Mouse (Mus musculus) limb, embryonic 14.5 days (tissue): ENCODE results near the gene Samd8. TPM values are rescaled to one million over a fixed set of nuclear protein-coding genes. Genes with fewer than 3 reads are reported as not detected.

ENCODE experiments used
- ATAC-seq: fragments of 200-750 bp; cut with Nextera tagmentation; 2 replicates; pipeline ENCODE4 v1.8.0; 2017; ENCODE audit warnings: low read depth, moderate number of reproducible peaks, moderate TSS enrichment; ENCODE audit not compliant: low FRiP score
- DNase-seq: peaks from one replicate; pipeline ENCODE4 v3.0.0-alpha.2; 2015; ENCODE audit warnings: low spot score
- H3K27ac ChIP-seq: fragments of 300-500 bp; sonication (generic); replicated peaks from 2 replicates; pipeline ENCODE4 v1.5.1; 2014; ENCODE audit warnings: low read depth, mild to moderate bottlenecking, low read length, moderate library complexity, mixed read lengths
- H3K27me3 ChIP-seq: fragments of 300-500 bp; sonication (generic); 2 replicates; pipeline ENCODE4 v1.6.1; 2014; ENCODE audit warnings: low read length, mixed read lengths; ENCODE audit not compliant: control insufficient read depth, insufficient read depth
- H3K36me3 ChIP-seq: fragments of 300-500 bp; sonication (generic); 2 replicates; pipeline ENCODE4 v1.6.1; 2014; ENCODE audit warnings: mild to moderate bottlenecking, low read length, moderate library complexity, mixed read lengths; ENCODE audit not compliant: control insufficient read depth, insufficient read depth
- H3K4me1 ChIP-seq: fragments of 300-500 bp; sonication (generic); 2 replicates; pipeline ENCODE4 v1.6.1; 2014; ENCODE audit warnings: antibody characterized with exemption, low read length, mixed read lengths; ENCODE audit not compliant: control insufficient read depth, insufficient read depth
- H3K4me2 ChIP-seq: fragments of 300-500 bp; sonication (generic); replicated peaks from 2 replicates; pipeline ENCODE4 v1.6.1; 2014; ENCODE audit warnings: low read depth, mild to moderate bottlenecking, low read length, moderate library complexity; ENCODE audit not compliant: severe bottlenecking
- H3K4me3 ChIP-seq: fragments of 300-500 bp; sonication (generic); replicated peaks from 2 replicates; pipeline ENCODE4 v1.5.1; 2014; ENCODE audit warnings: low read length
- H3K9ac ChIP-seq: fragments of 300-500 bp; sonication (generic); 2 replicates; pipeline ENCODE4 v1.6.1; 2014; ENCODE audit warnings: mild to moderate bottlenecking, low read depth, low read length, moderate library complexity; ENCODE audit not compliant: severe bottlenecking
- H3K9me3 ChIP-seq: fragments of 300-500 bp; sonication (generic); 2 replicates; pipeline ENCODE4 v1.6.1; 2016; ENCODE audit warnings: low read length; ENCODE audit not compliant: control insufficient read depth
- POLR2A ChIP-seq: fragments of 200-500 bp; IDR thresholded peaks from 2 replicates; pipeline ENCODE4 v1.8.0; 2012; ENCODE audit warnings: inconsistent platforms, mild to moderate bottlenecking, moderate library complexity, borderline replicate concordance; ENCODE audit not compliant: insufficient read depth, insufficient read length; ENCODE audit errors: extremely low read depth
- WGBS: fragments of 180-500 bp; shearing (Covaris S2); extraction: QIAGEN DNeasy Blood & Tissue Kit; methylation state at CpG from one replicate; pipeline ENCODE4 v1.1.7; 2014; 5-methylcytosine and 5-hydroxymethylcytosine counted together
- polyA plus RNA-seq, 2 experiments: library from polyadenylated mRNA; depleted of rRNA in 1 of 2; stranded (reverse) in 1 of 2; unstranded in 1 of 2; fragments of >200 nt; fragmentation: Nextera tagmentation in 1 of 2; extraction: Ambion mirVana in 1 of 2; gene quantifications; 2 replicates each; pipeline versions ENCODE4 v1.2.1 to v1.2.3; 2012 to 2014

The Samd8 gene
- polyA plus RNA-seq, 2 experiments = 11.4 to 12.3 TPM

DNA sequence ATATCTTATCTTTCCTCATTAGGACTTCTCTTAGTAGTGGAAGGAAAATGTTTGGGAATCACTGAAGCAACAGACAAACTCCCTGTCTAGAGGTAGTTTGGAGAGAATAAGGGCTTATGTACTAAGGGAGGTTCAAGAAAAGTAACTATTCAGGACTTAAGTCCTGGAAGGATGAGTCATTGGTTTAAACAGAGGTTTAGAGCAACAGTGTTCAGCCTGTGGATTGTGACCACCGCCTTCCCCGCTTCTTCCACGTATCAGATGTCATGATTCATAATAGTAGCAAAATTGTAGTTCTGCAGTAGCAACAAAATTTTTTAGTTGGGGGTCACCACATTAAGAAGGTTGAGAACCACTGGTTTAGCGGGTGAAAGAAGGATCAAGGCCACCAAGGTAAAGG, 50.3 kb downstream of the Samd8 start:
- no peak for ATAC-seq
- no peak for DNase-seq
- Histone ChIP-seq H3K4me1 (no peaks in the 10 kb centered on the region), H3K9me3 (no peaks in the 10 kb centered on the region), H3K27ac (no peak overlapping the region), H3K27me3 (no peaks in the 10 kb centered on the region), H3K4me2 (no peak overlapping the region), H3K9ac (no peak overlapping the region), H3K36me3 (peaks cover 10% of the 10 kb centered on the region; the same call in 1 of the 2 replicates), H3K4me3 (no peak overlapping the region)
- 96% methylated on average over 4 of the region's 4 CpGs for WGBS
- no peak for TF ChIP-seq POLR2A

DNA sequence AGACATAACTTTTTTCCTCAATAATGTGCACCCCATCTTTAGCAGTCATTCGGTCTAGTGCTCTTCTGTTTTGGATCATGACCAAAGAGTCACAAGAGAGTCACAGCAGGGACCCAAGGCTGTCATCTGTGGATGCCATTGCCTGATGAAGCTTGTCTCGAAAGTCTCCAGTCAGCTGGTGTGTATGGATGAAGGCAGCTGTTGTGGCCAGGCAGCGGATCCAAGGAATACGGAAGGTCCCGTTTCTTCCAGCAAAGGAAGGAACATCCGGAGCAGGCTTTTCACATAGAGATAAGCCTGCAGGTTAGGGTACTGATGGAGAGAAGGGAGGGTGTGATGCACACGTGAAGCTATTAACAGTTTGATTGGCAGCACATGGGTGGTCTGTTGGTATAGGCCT, 51.3 kb downstream of the Samd8 start:
- Histone ChIP-seq H3K9me3 (no peaks in the 10 kb centered on the region), H3K4me1 (no peaks in the 10 kb centered on the region), H3K36me3 (peaks cover 10% of the 10 kb centered on the region; the same call in 1 of the 2 replicates), H3K9ac (no peak overlapping the region), H3K4me2 (no peak overlapping the region), H3K4me3 (no peak overlapping the region), H3K27me3 (no peaks in the 10 kb centered on the region), H3K27ac (no peak overlapping the region)
- ATAC-seq (no peak; the same call in 1 of the 2 replicates), DNase-seq (no peak)
- TF ChIP-seq POLR2A = no peak
- 75% methylated on average over 7 of the region's 7 CpGs for WGBS

DNA sequence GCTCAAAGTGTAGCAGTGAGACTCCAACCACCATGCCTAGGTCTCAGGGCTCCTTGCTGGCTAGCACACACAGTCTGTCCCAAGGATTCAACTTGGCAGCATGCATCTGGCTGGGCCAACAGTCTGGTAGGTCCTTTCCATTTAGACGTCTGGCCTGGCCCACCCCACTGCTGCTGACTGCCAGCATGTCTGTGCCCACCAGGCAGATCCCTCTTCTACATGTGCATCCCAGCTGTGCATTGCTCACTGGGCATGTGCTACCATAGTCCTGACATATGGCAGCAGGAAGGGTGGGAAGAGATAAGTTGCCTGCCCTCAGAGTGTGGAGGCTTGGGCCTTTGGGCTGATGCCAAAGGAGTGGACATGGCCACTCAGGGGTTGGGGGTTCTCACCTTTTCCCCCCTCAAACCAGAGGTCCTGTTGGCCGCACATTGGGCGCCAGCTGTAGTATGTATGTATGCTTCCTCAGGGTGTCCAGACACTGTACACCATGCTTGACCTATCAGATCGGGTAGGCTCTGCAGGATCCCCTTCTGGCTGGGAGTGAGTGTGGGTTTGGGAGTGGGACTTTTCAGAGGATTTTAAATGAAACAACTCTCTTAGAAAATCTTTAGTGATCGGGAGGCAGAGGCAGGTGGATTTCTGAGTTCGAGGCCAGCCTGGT, 52.3 kb downstream of the Samd8 start:
- ATAC-seq (no peak), DNase-seq (no peak)
- Histone ChIP-seq H3K4me3 (no peak overlapping the region), H3K4me1 (no peaks in the 10 kb centered on the region), H3K36me3 (peaks cover 10% of the 10 kb centered on the region; the same call in 1 of the 2 replicates), H3K27ac (no peak overlapping the region), H3K9ac (no peak overlapping the region), H3K4me2 (no peak overlapping the region), H3K9me3 (no peaks in the 10 kb centered on the region), H3K27me3 (no peaks in the 10 kb centered on the region)
- no peak for TF ChIP-seq POLR2A
- 88% methylated on average over 6 of the region's 6 CpGs for WGBS

DNA sequence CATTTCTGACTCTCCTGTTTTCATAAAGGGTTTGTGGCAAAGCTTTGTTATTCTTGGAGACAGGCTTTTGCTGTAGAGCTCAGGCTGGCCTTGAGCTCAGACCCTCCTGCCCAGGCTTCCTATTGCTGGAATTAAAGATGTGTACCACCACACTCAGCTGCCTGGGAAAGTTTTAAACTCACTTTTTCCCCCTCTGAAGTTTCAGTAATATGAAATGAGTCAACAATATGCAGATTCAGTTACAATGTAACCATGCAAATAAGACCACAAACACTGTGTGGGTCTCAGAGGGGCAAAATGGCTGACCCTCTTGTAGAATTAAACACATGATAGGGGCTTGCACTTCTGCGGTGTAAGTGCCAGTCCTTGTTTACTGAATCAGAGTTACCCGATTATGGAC, 55.9 kb downstream of the Samd8 start:
- Histone ChIP-seq H3K36me3 (no peaks in the 10 kb centered on the region), H3K9me3 (no peaks in the 10 kb centered on the region), H3K27me3 (no peaks in the 10 kb centered on the region), H3K4me1 (no peaks in the 10 kb centered on the region), H3K4me3 (no peak overlapping the region), H3K27ac (no peak overlapping the region), H3K9ac (no peak overlapping the region), H3K4me2 (no peak overlapping the region)
- ATAC-seq = no peak
- 79% methylated on average over 2 of the region's 2 CpGs for WGBS
- TF ChIP-seq POLR2A = no peak
- no peak for DNase-seq

DNA sequence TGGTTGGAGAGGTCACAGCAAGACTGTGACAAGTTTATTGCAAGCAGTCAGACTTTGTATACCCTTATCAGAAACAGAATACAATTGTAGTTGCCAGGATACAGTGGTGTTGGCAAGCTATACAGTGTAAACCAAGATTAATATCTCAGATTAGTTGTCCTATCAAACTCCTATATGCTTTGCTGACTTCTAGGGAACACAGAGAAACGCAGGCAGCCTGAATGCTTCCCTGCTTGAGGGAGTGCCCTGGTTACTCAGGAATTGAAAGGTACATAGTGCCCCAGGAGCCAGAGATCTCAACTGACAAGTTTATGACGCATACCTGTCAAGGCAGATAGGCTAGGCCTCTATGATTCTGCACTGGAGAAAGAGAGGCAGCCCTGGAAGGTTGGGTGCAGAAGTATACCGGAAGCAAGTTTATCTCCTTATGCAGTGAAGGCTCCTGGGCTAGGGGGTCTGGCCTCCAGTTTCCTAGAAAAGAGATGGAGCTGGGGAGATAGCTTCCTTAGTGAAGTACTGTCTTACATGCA, 56.4 kb downstream of the Samd8 start:
- H3K27me3 ChIP-seq = no peaks in the 10 kb centered on the region
- no peaks in the 10 kb centered on the region for H3K36me3 ChIP-seq
- H3K9ac ChIP-seq = no peak overlapping the region
- WGBS = 76% methylated on average over 3 of the region's 3 CpGs
- H3K4me1 ChIP-seq = no peaks in the 10 kb centered on the region
- H3K9me3 ChIP-seq = no peaks in the 10 kb centered on the region
- H3K27ac ChIP-seq = no peak overlapping the region
- no peak for ATAC-seq
- H3K4me3 ChIP-seq = no peak overlapping the region
- no peak overlapping the region for H3K4me2 ChIP-seq
- TF ChIP-seq POLR2A = no peak
- DNase-seq = no peak
